Mouse (Mus musculus) retina, adult 2 months (tissue): ENCODE results near the gene Dab1.

Experiments used
- DNase-seq: peaks from one replicate; pipeline ENCODE4 v3.0.0-alpha.2; 2012; ENCODE audit warnings: low read depth, low spot score

Gene Dab1

GRCm38 (mm10) chr4:104106299-104106698, 487.1 kb downstream of the Dab1 start:
- DNase-seq = no peak

GRCm38 (mm10) chr4:104111614-104112013, 492.5 kb downstream of the Dab1 start:
- no peak for DNase-seq

GRCm38 (mm10) chr4:104113209-104114005, 494.2 kb downstream of the Dab1 start:
- DNase-seq = no peak

- DNase-seq = no peak
These were observed 494.8 kb downstream of the Dab1 start for GRCm38 (mm10) chr4:104114006-104114361.

GRCm38 (mm10) chr4:104120108-104120507, 500.9 kb downstream of the Dab1 start:
- no peak for DNase-seq

GRCm38 (mm10) chr4:104121959-104122358, 502.8 kb downstream of the Dab1 start:
- DNase-seq = no peak

GRCm38 (mm10) chr4:104122364-104122763, 503.2 kb downstream of the Dab1 start:
- DNase-seq = no peak

GRCm38 (mm10) chr4:104153637-104154036, 534.5 kb downstream of the Dab1 start:
- no peak for DNase-seq

GRCm38 (mm10) chr4:104178067-104178466, 558.9 kb downstream of the Dab1 start:
- no peak for DNase-seq

- DNase-seq = no peak
These were observed 567.2 kb downstream of the Dab1 start for GRCm38 (mm10) chr4:104186311-104186710.

- DNase-seq = no peak
These were observed 579.5 kb downstream of the Dab1 start for GRCm38 (mm10) chr4:104198635-104199034.

GRCm38 (mm10) chr4:104201686-104202085, 582.5 kb downstream of the Dab1 start:
- no peak for DNase-seq

- DNase-seq = peak; percentile 6
These were observed 584.9 kb downstream of the Dab1 start for GRCm38 (mm10) chr4:104204047-104204446.

GRCm38 (mm10) chr4:104206639-104207038, 587.5 kb downstream of the Dab1 start:
- DNase-seq = no peak

- DNase-seq = no peak
These were observed 589.9 kb downstream of the Dab1 start for GRCm38 (mm10) chr4:104209081-104209480.

- no peak for DNase-seq
These were observed 591.6 kb downstream of the Dab1 start for GRCm38 (mm10) chr4:104210796-104211195.

- DNase-seq = no peak
These were observed 592.6 kb downstream of the Dab1 start for GRCm38 (mm10) chr4:104211531-104212455.

- no peak for DNase-seq
These were observed 595.6 kb downstream of the Dab1 start for GRCm38 (mm10) chr4:104214724-104215123.

GRCm38 (mm10) chr4:104217336-104217735, 598.2 kb downstream of the Dab1 start:
- no peak for DNase-seq

- DNase-seq = no peak
These were observed 599.6 kb downstream of the Dab1 start for GRCm38 (mm10) chr4:104218765-104219164.

- no peak for DNase-seq
These were observed 600.9 kb downstream of the Dab1 start for GRCm38 (mm10) chr4:104220099-104220498.

GRCm38 (mm10) chr4:104229296-104229695, 610.1 kb downstream of the Dab1 start:
- no peak for DNase-seq

GRCm38 (mm10) chr4:104246506-104246905, 627.3 kb downstream of the Dab1 start:
- DNase-seq = no peak
